Mouse (Mus musculus): Measurements from ENCODE around the gene Cpsf4.
"Not testable (repeated sequence)": the region's sequence is repeated elsewhere in the genome, so short reads cannot be mapped to it uniquely, and the experiment has no call there.

Cpsf4 gene

GRCm38 (mm10) chr5:145166536-145167305 is at the start of gene Cpsf4, which contains the start of gene Ptcd1:
Gene Cpsf4, plus strand, starts transcription at chr5:145167213.
Gene Ptcd1, minus strand, starts transcription at chr5:145167108.
- peak; percentile 100 for DNase-seq (ENCODE audit: low spot score)

- no peak for DNase-seq (ENCODE audit: low spot score)
Measured at GRCm38 (mm10) chr5:145118005-145118404, 49.0 kb upstream of the Cpsf4 start.

- DNase-seq (ENCODE audit: low spot score), result no peak
Measured at GRCm38 (mm10) chr5:145118461-145118860, 48.6 kb upstream of the Cpsf4 start.

GRCm38 (mm10) chr5:145119385-145119784 is 47.6 kb upstream of the Cpsf4 start:
- no peak for DNase-seq (ENCODE audit: low spot score)

- DNase-seq (ENCODE audit: low spot score), result no peak
Measured at GRCm38 (mm10) chr5:145120921-145121320, 46.1 kb upstream of the Cpsf4 start.

DNA sequence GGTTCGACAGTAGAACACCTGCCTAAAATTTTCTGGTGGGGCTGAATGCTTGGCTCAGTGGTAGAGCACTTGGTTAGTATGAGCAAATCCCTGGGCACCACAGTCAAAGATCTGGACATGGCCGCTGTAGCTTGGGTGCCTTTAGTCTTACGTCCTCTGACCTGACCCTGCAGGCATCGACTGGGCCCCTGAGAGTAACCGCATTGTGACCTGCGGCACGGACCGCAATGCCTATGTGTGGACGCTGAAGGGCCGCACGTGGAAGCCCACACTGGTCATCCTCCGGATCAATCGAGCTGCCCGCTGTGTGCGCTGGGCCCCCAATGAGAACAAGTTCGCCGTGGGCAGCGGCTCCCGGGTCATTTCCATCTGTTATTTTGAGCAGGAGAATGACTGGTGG is 43.6 kb upstream of the Cpsf4 start:
- no peak for DNase-seq (ENCODE audit: low spot score)

- no peak for DNase-seq (ENCODE audit: low spot score)
Measured at GRCm38 (mm10) chr5:145126580-145126979, 40.4 kb upstream of the Cpsf4 start.

DNA sequence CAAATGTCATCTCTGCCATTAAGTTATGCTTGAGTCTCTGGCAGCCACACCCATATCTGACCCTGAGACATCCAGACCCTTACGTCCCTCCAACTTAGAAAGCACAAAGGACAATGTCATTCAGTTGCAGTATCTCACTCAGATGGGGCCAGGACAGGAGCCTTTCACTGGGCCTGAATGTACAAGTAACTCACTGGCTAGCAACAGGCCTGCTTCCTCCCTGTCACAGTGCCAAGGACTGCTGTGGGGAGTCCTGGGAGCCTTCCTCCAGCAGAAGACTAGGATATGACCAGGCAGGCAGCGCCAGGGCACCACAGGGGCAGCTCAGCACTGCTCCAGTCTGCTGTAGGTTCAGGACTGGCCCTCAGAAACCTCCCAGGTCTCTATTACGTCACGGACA is 37.9 kb upstream of the Cpsf4 start:
- no peak for DNase-seq (ENCODE audit: low spot score)

DNA sequence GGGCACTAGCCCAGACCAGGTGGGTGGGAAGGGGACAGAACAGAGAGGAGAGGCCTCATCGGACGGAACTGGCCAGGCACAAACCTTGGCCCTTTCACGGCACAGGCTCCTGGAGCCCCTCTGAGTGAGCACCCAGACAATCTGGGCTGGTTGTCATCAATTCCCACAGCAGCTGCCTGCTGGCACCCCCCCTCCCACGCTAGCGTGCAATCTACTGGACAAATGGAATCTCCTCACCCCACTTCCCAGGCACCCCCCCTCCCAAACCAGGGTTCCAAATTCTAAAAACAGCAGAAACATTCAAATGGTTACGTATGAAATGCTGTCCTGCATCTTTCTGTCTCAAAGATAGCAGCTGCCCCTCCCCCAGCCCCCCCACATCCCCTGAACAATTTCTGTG is 37.2 kb upstream of the Cpsf4 start:
- DNase-seq (ENCODE audit: low spot score), result not testable (repeated sequence)

DNA sequence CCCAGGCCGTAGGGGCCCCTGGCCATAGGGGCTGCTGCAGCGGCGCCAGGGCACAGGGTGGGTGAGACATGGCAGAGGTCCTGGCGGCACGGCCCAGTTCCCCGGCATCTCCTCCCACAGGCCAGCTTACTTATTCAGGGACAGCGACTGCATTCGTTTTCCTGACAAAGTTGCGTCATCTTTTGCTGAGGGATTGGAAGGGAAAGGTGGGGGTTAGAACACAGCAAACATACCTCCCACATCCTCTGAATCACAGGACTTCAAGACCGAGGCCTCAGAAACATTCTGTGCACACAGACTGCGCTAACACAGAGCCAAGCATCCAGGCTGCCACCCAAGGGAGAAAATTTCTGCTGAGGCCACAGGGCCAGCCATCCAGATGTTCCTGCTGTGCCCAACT is 36.8 kb upstream of the Cpsf4 start:
- no peak for DNase-seq (ENCODE audit: low spot score)

GRCm38 (mm10) chr5:145130995-145131394 is 36.0 kb upstream of the Cpsf4 start:
- no peak for DNase-seq (ENCODE audit: low spot score)

- DNase-seq (ENCODE audit: low spot score), result not testable (repeated sequence)
Measured at GRCm38 (mm10) chr5:145133275-145133674, 33.7 kb upstream of the Cpsf4 start.

DNA sequence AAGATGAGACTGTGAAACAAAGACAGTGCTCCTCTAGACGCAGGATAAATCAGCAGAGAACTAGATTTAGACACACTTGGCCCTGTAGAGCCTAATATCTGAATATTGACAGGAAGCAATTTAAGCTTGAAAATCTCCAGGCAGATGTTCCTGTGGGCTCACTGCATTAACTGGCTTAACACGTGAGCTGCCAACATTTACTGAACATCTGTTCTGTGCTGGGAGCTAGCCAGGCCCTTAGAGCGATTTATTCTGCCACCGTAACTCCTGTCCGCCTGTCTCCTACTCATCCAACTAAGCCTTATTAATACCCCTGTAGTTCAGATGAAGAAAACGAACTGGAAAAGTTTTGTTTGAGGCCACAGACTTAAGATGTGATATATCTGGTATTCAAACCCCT is 28.2 kb upstream of the Cpsf4 start:
- DNase-seq (ENCODE audit: low spot score), result peak; percentile 28

- DNase-seq (ENCODE audit: low spot score), result peak; percentile 96
Measured at GRCm38 (mm10) chr5:145139571-145140519, 27.2 kb upstream of the Cpsf4 start, which contains the start of the genes Pdap1 and Bud31. Gene Pdap1, minus strand, starts transcription at chr5:145140238. Gene Bud31, plus strand, starts transcription at chr5:145140362.

- DNase-seq (ENCODE audit: low spot score), result peak; percentile 20
Measured at GRCm38 (mm10) chr5:145140611-145141010, 26.4 kb upstream of the Cpsf4 start.

DNA sequence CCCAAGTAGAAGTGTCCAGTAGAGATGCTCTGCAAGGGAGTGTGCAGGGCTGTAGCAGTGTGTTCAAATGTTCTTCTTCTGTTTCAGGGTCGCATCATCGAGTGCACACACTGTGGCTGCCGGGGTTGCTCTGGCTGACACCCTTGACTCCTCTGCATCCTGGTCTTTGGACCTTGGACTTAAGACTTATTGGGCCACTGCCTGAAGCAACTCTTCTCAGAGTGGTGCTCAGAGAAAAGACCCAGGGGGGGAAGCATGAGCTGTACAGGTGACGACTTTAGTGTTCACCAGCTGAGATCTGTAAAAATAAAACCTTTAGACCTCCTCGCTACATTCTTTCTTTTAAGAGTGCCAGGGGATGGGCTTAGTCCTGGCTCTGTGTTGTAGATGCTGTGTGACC is 19.3 kb upstream of the Cpsf4 start:
- no peak for DNase-seq (ENCODE audit: low spot score)

- no peak for DNase-seq (ENCODE audit: low spot score)
Measured at GRCm38 (mm10) chr5:145149294-145149693, 17.7 kb upstream of the Cpsf4 start.

DNA sequence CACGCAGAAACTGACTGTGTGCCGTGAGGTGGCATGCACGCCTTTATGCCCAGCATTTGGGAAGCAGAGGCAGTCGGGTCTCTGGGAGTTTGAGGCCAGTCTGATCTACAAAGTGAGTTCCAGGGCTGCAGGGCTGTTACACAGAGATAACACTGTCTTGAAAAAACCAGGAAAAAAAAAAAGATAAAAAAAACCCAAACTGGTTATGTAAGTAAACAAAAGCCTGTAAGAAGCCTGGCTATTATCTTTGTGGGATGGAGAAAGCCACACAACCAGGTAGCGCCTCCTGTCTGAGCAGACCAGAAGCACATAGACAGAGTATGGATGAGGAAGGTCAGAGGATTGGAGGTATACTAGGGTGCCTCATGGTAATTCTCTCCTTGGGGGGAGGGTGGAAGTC is 14.3 kb upstream of the Cpsf4 start:
- DNase-seq (ENCODE audit: low spot score), result no peak

DNA sequence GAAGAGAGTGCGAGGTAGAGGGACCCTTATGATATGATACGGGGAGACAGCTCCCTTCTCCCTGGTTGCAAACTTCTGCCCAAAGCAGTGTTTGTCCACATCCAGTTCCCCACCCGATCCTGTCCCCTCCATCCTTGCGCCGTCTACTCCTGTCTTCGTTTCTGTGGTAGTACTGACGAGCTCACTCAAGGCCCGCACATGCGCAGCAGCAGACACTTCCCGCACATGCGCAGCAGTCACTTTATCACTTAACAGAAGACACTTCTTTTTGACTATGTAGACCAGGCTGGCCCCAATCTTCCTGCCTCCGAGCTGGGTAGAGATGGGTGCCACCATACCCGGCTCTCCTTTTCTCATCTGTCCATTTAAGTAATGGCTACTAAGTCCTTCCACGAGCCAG is 5.7 kb upstream of the Cpsf4 start:
- no peak for DNase-seq (ENCODE audit: low spot score)

- DNase-seq (ENCODE audit: low spot score), result no peak
Measured at GRCm38 (mm10) chr5:145164710-145165109, 2.3 kb upstream of the Cpsf4 start.

DNA sequence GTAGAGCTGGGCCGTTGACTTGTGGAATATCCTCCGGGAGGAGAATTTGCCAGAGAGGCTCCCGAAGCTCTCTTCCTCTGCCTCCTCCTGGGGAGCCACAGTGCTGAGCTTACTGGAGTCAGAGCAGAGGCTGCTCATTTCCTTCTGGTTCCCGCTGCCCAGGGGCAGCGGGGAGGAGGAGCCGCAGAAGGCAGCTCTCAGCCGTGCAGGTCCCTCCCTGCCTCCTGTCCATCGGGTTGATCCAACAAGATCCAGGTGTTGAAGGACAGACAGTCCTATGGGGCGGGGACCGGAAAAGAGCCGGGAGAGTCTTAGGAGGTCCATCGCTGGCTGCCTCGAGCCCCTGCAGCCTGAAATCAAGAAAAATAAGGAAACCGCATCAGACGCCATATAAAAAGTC is 1.8 kb upstream of the Cpsf4 start:
- no peak for DNase-seq (ENCODE audit: low spot score)

GRCm38 (mm10) chr5:145167306-145167661 is 271 bp downstream of the Cpsf4 start:
- no peak for DNase-seq (ENCODE audit: low spot score)

GRCm38 (mm10) chr5:145178461-145178980 is 11.5 kb downstream of the Cpsf4 start:
- no peak for DNase-seq (ENCODE audit: low spot score)

Data from embryo, embryonic 10.5 days (tissue).